Comparison of ENCODE assay signal across 7 mouse cellular contexts in the genomic region with DNA sequence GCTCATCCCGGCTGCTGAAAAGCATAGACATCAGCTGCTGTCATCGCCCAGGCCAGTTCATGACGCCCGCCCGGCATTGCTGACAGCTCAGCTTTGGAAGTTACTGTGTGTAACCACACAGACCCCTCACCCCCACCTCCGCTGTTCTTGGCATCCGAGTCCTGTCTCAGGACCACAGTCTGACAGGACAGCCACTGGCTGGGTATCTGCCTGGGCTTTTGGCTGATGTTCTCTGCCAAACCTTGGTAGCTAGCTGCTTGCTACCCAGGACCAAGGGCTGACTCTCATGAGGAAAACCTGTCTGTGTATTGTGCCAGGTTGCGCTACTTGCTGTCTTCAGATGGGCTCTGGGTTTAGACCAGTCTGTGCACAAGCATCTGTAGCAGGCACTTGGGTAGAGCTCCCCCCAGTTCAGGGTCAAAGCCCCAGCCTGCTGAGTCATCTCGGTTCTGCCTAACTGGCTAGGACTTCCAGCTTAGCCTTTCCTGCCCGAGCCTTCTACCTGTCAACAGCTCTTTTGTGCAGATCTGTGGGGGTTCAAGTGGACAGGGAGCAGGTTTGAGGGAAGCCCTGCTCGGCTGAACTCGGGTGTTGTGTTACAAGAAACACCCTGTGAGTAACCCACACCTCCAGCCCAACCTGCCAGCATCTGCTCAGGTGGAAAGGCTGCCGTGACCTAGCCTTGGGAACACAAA.
DNase-seq lines count a peak whose midpoint lies in the region; ATAC-seq and TF ChIP-seq lines count a peak whose summit lies in the region.

No protein-coding gene starts in this region.

- DNase-seq in Patski (ENCODE audit: low read depth, low spot score) = peak; percentile 89
- peak; percentile 40 for DNase-seq in cerebellum, adult 11-12 months
- peak; percentile 28 for DNase-seq in gastrocnemius, adult 18-20 months (ENCODE audit: low spot score)
- peak; percentile 34 for DNase-seq in retina, postnatal 1 day

- H3K27ac ChIP-seq in hindbrain, embryonic 16.5 days (ENCODE audit: low read depth, low read length) = peak overlapping the region; percentile 37
- peak overlapping the region; percentile 81 for H3K27ac ChIP-seq in liver, embryonic 16.5 days (ENCODE audit: low read length)

- in situ Hi-C loops in Patski (cut with MboI; ENCODE audit: low pct_unique_long_range_greater_than_20kb) = loop anchor here (5.0 to 10.0 kb wide), 2 partner anchors 74 to 98 kb away; partner anchors contain the start of gene Lrrc8d

- POLR2A ChIA-PET in Patski (lab: Charles Lee) = interaction anchor here (0.6 to 1.6 kb wide), 8 partner anchors 9 to 188 kb away, joined by 3 to 6 read pairs (median 3); partner anchors contain the start of gene Lrrc8d

- TF ChIP-seq CTCF in Patski (IDR thresholded peaks at IDR 0.05) = no peak

- peak overlapping the region; percentile 40 for H3K4me2 ChIP-seq in hindbrain, embryonic 16.5 days (ENCODE audit: low read length)
- H3K4me2 ChIP-seq in liver, embryonic 16.5 days (ENCODE audit: low read depth, low read length) = peak overlapping the region; percentile 28

- WGBS in hindbrain, embryonic 16.5 days = 31% methylated on average over 13 of the region's 13 CpGs
- WGBS in liver, embryonic 16.5 days (ENCODE audit: insufficient replicate concordance) = 47% methylated on average over 13 of the region's 13 CpGs

- peaks cover 18% of the 10 kb centered on the region for H3K4me1 ChIP-seq in hindbrain, embryonic 16.5 days (ENCODE audit: control insufficient read depth, insufficient read depth, low read depth, low read length)
- peaks cover 9% of the 10 kb centered on the region for H3K4me1 ChIP-seq in liver, embryonic 16.5 days (ENCODE audit: control insufficient read depth, low read depth, low read length)

- no peaks in the 10 kb centered on the region for H3K9me3 ChIP-seq in hindbrain, embryonic 16.5 days (ENCODE audit: control insufficient read depth, low read length)
- no peaks in the 10 kb centered on the region for H3K9me3 ChIP-seq in liver, embryonic 16.5 days (replicated peaks; ENCODE audit: control insufficient read depth, low read length)

- ATAC-seq in Patski = peak; percentile 78
- peak; percentile 84 for ATAC-seq in hindbrain, embryonic 16.5 days
- peak; percentile 35; the same call in 1 of the 2 replicates for ATAC-seq in liver, embryonic 16.5 days (ENCODE audit: low read depth)
- no peak; the same call in 1 of the 2 replicates for ATAC-seq in granulocyte monocyte progenitor cell, adult 5-6 weeks (replicated peaks; ENCODE audit: poor library complexity, severe bottlenecking)

- no peak overlapping the region for H3K4me3 ChIP-seq in hindbrain, embryonic 16.5 days (ENCODE audit: low read length)
- peak overlapping the region; percentile 31 for H3K4me3 ChIP-seq in liver, embryonic 16.5 days (ENCODE audit: low read depth, low read length)

- no peaks in the 10 kb centered on the region for H3K27me3 ChIP-seq in Patski
- no peaks in the 10 kb centered on the region for H3K27me3 ChIP-seq in hindbrain, embryonic 16.5 days (replicated peaks; ENCODE audit: control insufficient read depth, insufficient read depth, low read length)
- H3K27me3 ChIP-seq in liver, embryonic 16.5 days (ENCODE audit: control insufficient read depth, insufficient read depth, low read depth, low read length) = no peaks in the 10 kb centered on the region

- H3K9ac ChIP-seq in hindbrain, embryonic 16.5 days (ENCODE audit: low read depth, low read length) = peak overlapping the region; percentile 47
- H3K9ac ChIP-seq in liver, embryonic 16.5 days (ENCODE audit: low read depth, low read length) = 0 out of 2 replicates have a peak overlapping the region, but pooled peaks have one; percentile 42

- CTCF ChIA-PET in Patski (lab: Charles Lee) = interaction anchor here (0.7 to 1.8 kb wide), 8 partner anchors 9 to 108 kb away, joined by 3 to 8 read pairs (median 3); no protein-coding TSS in a partner anchor

- no peaks in the 10 kb centered on the region for H3K36me3 ChIP-seq in hindbrain, embryonic 16.5 days (ENCODE audit: control insufficient read depth, insufficient read depth, low read length)
- no peaks in the 10 kb centered on the region for H3K36me3 ChIP-seq in liver, embryonic 16.5 days (ENCODE audit: control insufficient read depth, insufficient read depth)

Comparison
In these comparisons a context has a peak if more than half of its experiments do, and no peak if none do; other contexts are left out.
1. DNase-seq: peak in every context shown above with its lines; median percentile 89 in Patski; 40 in cerebellum, adult 11-12 months; 34 in retina, postnatal 1 day; 28 in gastrocnemius, adult 18-20 months.